Mouse (Mus musculus) liver, embryonic 12.5 days (tissue): ENCODE data around the gene Ptprn2. TPM values are rescaled to one million over a fixed set of nuclear protein-coding genes. Genes with fewer than 3 reads are reported as not detected.

ENCODE experiments used
- ATAC-seq: fragments of 200-750 bp; cut with Nextera tagmentation; 2 replicates; pipeline ENCODE4 v1.8.0; 2017; ENCODE audit warnings: moderate number of reproducible peaks, mild to moderate bottlenecking, moderate library complexity
- H3K27ac ChIP-seq: fragments of 300-500 bp; sonication (generic); 2 replicates; pipeline ENCODE4 v1.5.1; 2016; ENCODE audit warnings: mild to moderate bottlenecking
- H3K27me3 ChIP-seq: fragments of 300-500 bp; sonication (generic); replicated peaks from 2 replicates; pipeline ENCODE4 v1.6.1; 2016; ENCODE audit warnings: mild to moderate bottlenecking, moderate library complexity
- H3K36me3 ChIP-seq: fragments of 300-500 bp; sonication (generic); 2 replicates; pipeline ENCODE4 v1.6.1; 2016; ENCODE audit warnings: mild to moderate bottlenecking, moderate library complexity
- H3K4me1 ChIP-seq: fragments of 300-500 bp; sonication (generic); 2 replicates; pipeline ENCODE4 v1.6.1; 2016
- H3K4me2 ChIP-seq: fragments of 300-500 bp; sonication (generic); 2 replicates; pipeline ENCODE4 v1.6.1; 2016; ENCODE audit warnings: mild to moderate bottlenecking, moderate library complexity
- H3K4me3 ChIP-seq: fragments of 300-500 bp; sonication (generic); 2 replicates; pipeline ENCODE4 v1.5.1; 2016; ENCODE audit warnings: mild to moderate bottlenecking, moderate library complexity
- H3K9ac ChIP-seq: fragments of 300-500 bp; sonication (generic); 2 replicates; pipeline ENCODE4 v1.6.1; 2016; ENCODE audit warnings: mild to moderate bottlenecking, moderate library complexity
- H3K9me3 ChIP-seq: fragments of 300-500 bp; sonication (generic); replicated peaks from 2 replicates; pipeline ENCODE4 v1.6.1; 2016; ENCODE audit warnings: mild to moderate bottlenecking, moderate library complexity
- WGBS: fragments of 180-500 bp; shearing (Covaris S2); methylation state at CpG from one replicate; pipeline ENCODE4 v1.1.7; 2016; ENCODE audit not compliant: insufficient replicate concordance; 5-methylcytosine and 5-hydroxymethylcytosine counted together
- polyA plus RNA-seq: library from polyadenylated mRNA; unstranded; fragments of >200 nt; fragmentation: Nextera tagmentation; extraction: Ambion mirVana; gene quantifications from 2 replicates; pipeline ENCODE4 v1.2.1, GENCODE M21; 2016

The Ptprn2 gene
- polyA plus RNA-seq, 1 experiment from 2014 or later: not detected

- no peak overlapping the region for H3K9ac ChIP-seq
- no peaks in the 10 kb centered on the region for H3K36me3 ChIP-seq
- H3K4me2 ChIP-seq: no peak overlapping the region
- H3K27ac ChIP-seq: no peak overlapping the region
- no peaks in the 10 kb centered on the region for H3K9me3 ChIP-seq
- peaks cover 5% of the 10 kb centered on the region for H3K27me3 ChIP-seq
- H3K4me3 ChIP-seq: no peak overlapping the region
- peaks cover 23% of the 10 kb centered on the region for H3K4me1 ChIP-seq
- ATAC-seq: no peak
- WGBS: 58% methylated on average over 2 of the region's 2 CpGs
Measured at GRCm38 (mm10) chr12:117263081-117263480, 777.6 kb downstream of the Ptprn2 start.

GRCm38 (mm10) chr12:117265211-117265610, 779.7 kb downstream of the Ptprn2 start:
- 70% methylated on average over 1 of the region's 1 CpGs for WGBS
- no peak for ATAC-seq
- H3K4me2 ChIP-seq: no peak overlapping the region

GRCm38 (mm10) chr12:117268543-117269172, 783.1 kb downstream of the Ptprn2 start:
- no peak overlapping the region for H3K4me3 ChIP-seq
- H3K27me3 ChIP-seq: peaks cover 8% of the 10 kb centered on the region; the same call in 1 of the 2 replicates
- peaks cover 7% of the 10 kb centered on the region; the same call in 1 of the 2 replicates for H3K4me1 ChIP-seq
- H3K9me3 ChIP-seq: no peaks in the 10 kb centered on the region
- no peaks in the 10 kb centered on the region for H3K36me3 ChIP-seq
- H3K4me2 ChIP-seq: no peak overlapping the region
- ATAC-seq: peak; percentile 80
- 61% methylated on average over 7 of the region's 7 CpGs for WGBS
- H3K27ac ChIP-seq: no peak overlapping the region
- no peak overlapping the region for H3K9ac ChIP-seq

More at GRCm38 (mm10) chr12:117265211-117265610, 779.7 kb downstream of the Ptprn2 start:
- no peaks in the 10 kb centered on the region for H3K36me3 ChIP-seq
- H3K27ac ChIP-seq: no peak overlapping the region
- H3K4me3 ChIP-seq: no peak overlapping the region
- H3K27me3 ChIP-seq: no peaks in the 10 kb centered on the region; the same call in 1 of the 2 replicates
- H3K9me3 ChIP-seq: no peaks in the 10 kb centered on the region
- peaks cover 27% of the 10 kb centered on the region for H3K4me1 ChIP-seq
- H3K9ac ChIP-seq: no peak overlapping the region

GRCm38 (mm10) chr12:117269310-117269709, 783.8 kb downstream of the Ptprn2 start:
- Histone ChIP-seq H3K4me3 (no peak overlapping the region), H3K36me3 (no peaks in the 10 kb centered on the region), H3K9ac (no peak overlapping the region), H3K27ac (no peak overlapping the region), H3K27me3 (peaks cover 8% of the 10 kb centered on the region; the same call in 1 of the 2 replicates), H3K4me2 (no peak overlapping the region), H3K4me1 (peaks cover 7% of the 10 kb centered on the region; the same call in 1 of the 2 replicates), H3K9me3 (no peaks in the 10 kb centered on the region)
- no peak for ATAC-seq
- 72% methylated on average over 4 of the region's 4 CpGs for WGBS

GRCm38 (mm10) chr12:117270199-117270598, 784.7 kb downstream of the Ptprn2 start:
- H3K4me1 ChIP-seq: peaks cover 7% of the 10 kb centered on the region; the same call in 1 of the 2 replicates
- H3K4me2 ChIP-seq: no peak overlapping the region
- peaks cover 14% of the 10 kb centered on the region for H3K27me3 ChIP-seq
- no peaks in the 10 kb centered on the region for H3K9me3 ChIP-seq
- ATAC-seq: no peak
- H3K9ac ChIP-seq: no peak overlapping the region
- no peak overlapping the region for H3K4me3 ChIP-seq
- no peak overlapping the region for H3K27ac ChIP-seq
- 36% methylated on average over 4 of the region's 4 CpGs for whole genome bisulfite sequencing
- H3K36me3 ChIP-seq: no peaks in the 10 kb centered on the region

GRCm38 (mm10) chr12:117273166-117273565, 787.6 kb downstream of the Ptprn2 start:
- Histone ChIP-seq H3K27me3 (peaks cover 18% of the 10 kb centered on the region), H3K36me3 (no peaks in the 10 kb centered on the region), H3K9ac (no peak overlapping the region), H3K4me3 (no peak overlapping the region), H3K27ac (no peak overlapping the region), H3K4me2 (no peak overlapping the region), H3K4me1 (peaks cover 8% of the 10 kb centered on the region; the same call in 1 of the 2 replicates), H3K9me3 (no peaks in the 10 kb centered on the region)
- WGBS: 13% methylated on average over 4 of the region's 4 CpGs
- no peak for ATAC-seq

GRCm38 (mm10) chr12:117274576-117274975, 789.1 kb downstream of the Ptprn2 start:
- Histone ChIP-seq H3K9ac (no peak overlapping the region), H3K9me3 (no peaks in the 10 kb centered on the region), H3K27me3 (peaks cover 18% of the 10 kb centered on the region), H3K4me1 (0 out of 2 replicates have a peak, but pooled peaks cover 2% of the 10 kb centered on the region), H3K4me2 (no peak overlapping the region), H3K4me3 (no peak overlapping the region), H3K36me3 (no peaks in the 10 kb centered on the region), H3K27ac (no peak overlapping the region)
- WGBS: 72% methylated on average over 5 of the region's 5 CpGs
- ATAC-seq: no peak

- H3K9ac ChIP-seq: no peak overlapping the region
- no peaks in the 10 kb centered on the region for H3K36me3 ChIP-seq
- no peak overlapping the region for H3K27ac ChIP-seq
- no peak overlapping the region for H3K4me3 ChIP-seq
- WGBS: 60% methylated on average over 3 of the region's 3 CpGs
- H3K9me3 ChIP-seq: no peaks in the 10 kb centered on the region
- no peak for ATAC-seq
- H3K27me3 ChIP-seq: 0 out of 2 replicates have a peak, but pooled peaks cover 7% of the 10 kb centered on the region
- H3K4me2 ChIP-seq: no peak overlapping the region
- no peaks in the 10 kb centered on the region for H3K4me1 ChIP-seq
Measured at GRCm38 (mm10) chr12:117280790-117281189, 795.3 kb downstream of the Ptprn2 start.

GRCm38 (mm10) chr12:117282659-117283058, 797.1 kb downstream of the Ptprn2 start:
- Histone ChIP-seq H3K9me3 (no peaks in the 10 kb centered on the region), H3K4me3 (no peak overlapping the region), H3K36me3 (no peaks in the 10 kb centered on the region), H3K4me1 (no peaks in the 10 kb centered on the region), H3K9ac (no peak overlapping the region), H3K4me2 (no peak overlapping the region), H3K27me3 (0 out of 2 replicates have a peak, but pooled peaks cover 3% of the 10 kb centered on the region), H3K27ac (no peak overlapping the region)
- 51% methylated on average over 2 of the region's 2 CpGs for WGBS
- no peak for ATAC-seq

- Histone ChIP-seq H3K27me3 (no peaks in the 10 kb centered on the region), H3K4me3 (no peak overlapping the region), H3K36me3 (no peaks in the 10 kb centered on the region), H3K9me3 (no peaks in the 10 kb centered on the region), H3K27ac (no peak overlapping the region), H3K4me1 (no peaks in the 10 kb centered on the region), H3K9ac (no peak overlapping the region), H3K4me2 (no peak overlapping the region)
- no peak for ATAC-seq
- 62% methylated on average over 2 of the region's 2 CpGs for WGBS
Measured at GRCm38 (mm10) chr12:117287456-117287855, 801.9 kb downstream of the Ptprn2 start.

- ATAC-seq: no peak
- Histone ChIP-seq H3K4me3 (no peak overlapping the region), H3K9ac (no peak overlapping the region), H3K4me1 (no peaks in the 10 kb centered on the region), H3K27me3 (no peaks in the 10 kb centered on the region), H3K4me2 (no peak overlapping the region), H3K36me3 (no peaks in the 10 kb centered on the region), H3K9me3 (no peaks in the 10 kb centered on the region), H3K27ac (no peak overlapping the region)
- WGBS: 61% methylated on average over 3 of the region's 3 CpGs
Measured at GRCm38 (mm10) chr12:117291943-117292342, 806.4 kb downstream of the Ptprn2 start.

GRCm38 (mm10) chr12:117296792-117297191, 811.3 kb downstream of the Ptprn2 start:
- no peak for ATAC-seq
- H3K27me3 ChIP-seq: no peaks in the 10 kb centered on the region
- WGBS: 42% methylated on average over 2 of the region's 2 CpGs
- H3K4me1 ChIP-seq: no peaks in the 10 kb centered on the region
- H3K9me3 ChIP-seq: no peaks in the 10 kb centered on the region
- no peak overlapping the region for H3K9ac ChIP-seq
- H3K27ac ChIP-seq: no peak overlapping the region
- H3K4me3 ChIP-seq: no peak overlapping the region
- no peaks in the 10 kb centered on the region for H3K36me3 ChIP-seq
- no peak overlapping the region for H3K4me2 ChIP-seq
